Mouse (Mus musculus): ENCODE measurements around the gene Wnt2. TPM values are rescaled to one million over a fixed set of nuclear protein-coding genes. Genes with fewer than 3 reads are reported as not detected.

Gene Wnt2
- not detected for polyA plus RNA-seq (2017; shearing (Covaris generic))

DNA sequence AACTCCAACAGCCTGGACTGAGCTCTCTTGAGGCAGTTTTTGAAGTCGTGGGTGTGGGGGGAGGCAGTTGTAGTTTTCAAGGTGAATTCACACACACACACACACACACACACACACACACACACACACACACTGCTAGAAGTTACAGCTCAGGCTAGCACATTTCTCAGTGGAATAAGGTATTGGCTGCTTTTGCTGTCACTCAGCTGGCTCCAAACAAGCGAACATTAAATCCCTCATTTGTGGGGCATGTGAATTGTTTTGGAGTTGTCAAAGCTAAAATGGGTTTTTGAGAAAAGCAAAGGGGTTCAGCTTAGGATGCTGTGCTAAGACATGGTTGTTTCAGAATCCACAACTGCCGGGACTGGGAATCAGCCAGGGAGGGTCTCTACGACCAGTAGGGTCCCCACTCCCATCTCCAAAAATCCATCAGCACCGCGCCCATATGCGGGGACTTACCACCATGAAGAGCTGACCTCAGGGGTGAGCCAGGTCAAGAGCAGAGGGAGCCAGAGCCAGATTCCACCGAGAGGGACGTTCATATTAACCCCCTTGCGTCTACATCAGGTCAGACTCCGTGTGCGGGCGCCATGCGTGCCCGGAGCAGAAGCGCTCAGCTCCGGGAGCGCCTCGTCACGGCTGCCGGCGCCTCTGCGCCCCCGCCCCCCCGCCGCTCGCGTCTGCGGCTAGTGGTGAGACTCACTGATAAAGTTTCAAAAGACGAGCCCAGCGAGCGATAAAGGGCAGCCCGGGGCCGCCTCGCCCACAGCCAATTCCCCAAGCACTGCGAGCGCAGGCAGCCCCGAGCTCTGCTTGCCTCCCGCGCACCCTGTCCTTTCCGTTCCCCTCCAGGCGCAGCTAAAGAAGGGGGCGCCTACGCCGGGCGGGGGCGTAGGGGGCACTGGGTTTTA, at the start of gene Wnt2:
Gene Wnt2, minus strand, starts transcription at position 840 of the 911 bp plus-strand sequence.

Other genes with a start within 250 kb of the Wnt2 start
- not detected for gene Asz1, start 78.5 kb upstream of the Wnt2 start, polyA plus RNA-seq (2017; shearing (Covaris generic))
- not detected for gene Cftr, start 140.1 kb upstream of the Wnt2 start, polyA plus RNA-seq (2017; shearing (Covaris generic))

All from CD4-positive, CD25-positive, alpha-beta regulatory T cell (primary cell).